ENCODE assay signal across 15 mouse cellular contexts in genomic region chr2:49741026-49741425, GRCm38 (mm10). TPM values are rescaled to one million over a fixed set of nuclear protein-coding genes. Genes with fewer than 3 reads are reported as not detected.
A peak's percentile ranks its signal among the peaks of the same experiment; 100 is the strongest.
DNase-seq lines count a peak whose midpoint lies in the region; ATAC-seq lines count a peak whose summit lies in the region.
"Had no signal": no experiment of that assay in that cellular context is flagged by ENCODE, and none has a peak within 500 bp of the region (broad histone marks: within the 10 kb centered on the region; RNA-seq: fewer than 3 reads in every experiment).

No protein-coding gene starts in this region.

- DNase-seq in hindbrain, embryonic 11.5 days (ENCODE audit: low spot score) = no peak
- DNase-seq in midbrain, embryonic 14.5 days = no peak
- DNase-seq in midbrain, embryonic 10.5 days (ENCODE audit: low spot score) = no peak
- DNase-seq in hindbrain, embryonic 14.5 days (ENCODE audit: low spot score) = no peak
- DNase-seq in lung, postnatal 25 days (ENCODE audit: low spot score) = no peak
- DNase-seq: thymus, postnatal 14 days had no signal

- no peak overlapping the region for H3K9ac ChIP-seq in hindbrain, embryonic 12.5 days
- H3K9ac ChIP-seq in hindbrain, embryonic 11.5 days (ENCODE audit: low read depth, low read length) = no peak overlapping the region
- no peak overlapping the region for H3K9ac ChIP-seq in midbrain, embryonic 14.5 days (replicated peaks; ENCODE audit: low read length)
- H3K9ac ChIP-seq in hindbrain, embryonic 14.5 days = no peak overlapping the region
- no peak overlapping the region for H3K9ac ChIP-seq in neural tube, embryonic 15.5 days (replicated peaks)
- H3K9ac ChIP-seq: embryonic facial prominence, embryonic 12.5 days; heart, embryonic 12.5 days; intestine, embryonic 15.5 days; limb, embryonic 13.5 days; liver, embryonic 14.5 days had no signal

- H3K4me1 ChIP-seq in hindbrain, embryonic 12.5 days = peaks cover 38% of the 10 kb centered on the region
- H3K4me1 ChIP-seq in hindbrain, embryonic 11.5 days (replicated peaks; ENCODE audit: control insufficient read depth, insufficient read depth, low read length) = no peaks in the 10 kb centered on the region
- H3K4me1 ChIP-seq in midbrain, embryonic 14.5 days (ENCODE audit: control insufficient read depth, insufficient read depth, low read length) = peaks cover 2% of the 10 kb centered on the region; the same call in 1 of the 2 replicates
- H3K4me1 ChIP-seq in midbrain, embryonic 10.5 days = peaks cover 28% of the 10 kb centered on the region
- H3K4me1 ChIP-seq in hindbrain, embryonic 14.5 days (replicated peaks; ENCODE audit: control insufficient read depth, insufficient read depth, low read length) = peaks cover 37% of the 10 kb centered on the region
- H3K4me1 ChIP-seq in neural tube, embryonic 15.5 days = peaks cover 49% of the 10 kb centered on the region

- H3K4me2 ChIP-seq in hindbrain, embryonic 12.5 days (replicated peaks) = no peak overlapping the region
- H3K4me2 ChIP-seq in hindbrain, embryonic 11.5 days (replicated peaks; ENCODE audit: low read depth, low read length) = no peak overlapping the region
- H3K4me2 ChIP-seq in midbrain, embryonic 14.5 days (ENCODE audit: low read length) = no peak overlapping the region
- no peak overlapping the region for H3K4me2 ChIP-seq in hindbrain, embryonic 14.5 days (replicated peaks)
- no peak overlapping the region for H3K4me2 ChIP-seq in neural tube, embryonic 15.5 days
- H3K4me2 ChIP-seq: embryonic facial prominence, embryonic 12.5 days; heart, embryonic 12.5 days; intestine, embryonic 15.5 days; limb, embryonic 13.5 days had no signal

- no peaks in the 10 kb centered on the region for H3K9me3 ChIP-seq in hindbrain, embryonic 12.5 days (replicated peaks)
- no peaks in the 10 kb centered on the region for H3K9me3 ChIP-seq in hindbrain, embryonic 11.5 days (ENCODE audit: control insufficient read depth, low read length)
- no peaks in the 10 kb centered on the region for H3K9me3 ChIP-seq in midbrain, embryonic 14.5 days (ENCODE audit: control insufficient read depth, low read length)
- no peaks in the 10 kb centered on the region for H3K9me3 ChIP-seq in midbrain, embryonic 10.5 days (replicated peaks)
- no peaks in the 10 kb centered on the region for H3K9me3 ChIP-seq in hindbrain, embryonic 14.5 days (ENCODE audit: control insufficient read depth, low read length)
- no peaks in the 10 kb centered on the region for H3K9me3 ChIP-seq in neural tube, embryonic 15.5 days (replicated peaks)
- H3K9me3 ChIP-seq: embryonic facial prominence, embryonic 12.5 days; heart, embryonic 12.5 days; intestine, embryonic 15.5 days; limb, embryonic 13.5 days had no signal

- ATAC-seq in hindbrain, embryonic 12.5 days (ENCODE audit: low FRiP score) = no peak
- no peak for ATAC-seq in hindbrain, embryonic 11.5 days (ENCODE audit: low FRiP score)
- no peak for ATAC-seq in midbrain, embryonic 14.5 days (ENCODE audit: low FRiP score, low TSS enrichment)
- ATAC-seq in hindbrain, embryonic 14.5 days (ENCODE audit: low FRiP score) = no peak
- ATAC-seq in neural tube, embryonic 15.5 days (ENCODE audit: low FRiP score) = no peak
- ATAC-seq: intestine, embryonic 15.5 days; lung, postnatal 0 days had no signal

- no peaks in the 10 kb centered on the region for H3K27me3 ChIP-seq in hindbrain, embryonic 12.5 days
- no peaks in the 10 kb centered on the region for H3K27me3 ChIP-seq in hindbrain, embryonic 11.5 days (ENCODE audit: control insufficient read depth, insufficient read depth, low read length)
- no peaks in the 10 kb centered on the region for H3K27me3 ChIP-seq in midbrain, embryonic 14.5 days (ENCODE audit: control insufficient read depth, insufficient read depth, low read length)
- no peaks in the 10 kb centered on the region for H3K27me3 ChIP-seq in midbrain, embryonic 10.5 days (ENCODE audit: low read depth, poor library complexity, severe bottlenecking)
- no peaks in the 10 kb centered on the region for H3K27me3 ChIP-seq in hindbrain, embryonic 14.5 days (ENCODE audit: control insufficient read depth, insufficient read depth, low read length)
- no peaks in the 10 kb centered on the region for H3K27me3 ChIP-seq in neural tube, embryonic 15.5 days (replicated peaks)
- H3K27me3 ChIP-seq: embryonic facial prominence, embryonic 12.5 days; heart, embryonic 12.5 days; intestine, embryonic 15.5 days; limb, embryonic 13.5 days had no signal

- H3K27ac ChIP-seq in hindbrain, embryonic 12.5 days = 0 out of 2 replicates have a peak overlapping the region, but pooled peaks have one; percentile 64
- H3K27ac ChIP-seq in hindbrain, embryonic 11.5 days (ENCODE audit: low read depth, low read length) = no peak overlapping the region
- H3K27ac ChIP-seq in midbrain, embryonic 14.5 days (replicated peaks; ENCODE audit: low read depth, low read length) = 0 out of 2 replicates have a peak overlapping the region, but pooled peaks have one; percentile 60
- no peak overlapping the region for H3K27ac ChIP-seq in midbrain, embryonic 10.5 days (replicated peaks)
- peak overlapping the region; percentile 74; the same call in 1 of the 2 replicates for H3K27ac ChIP-seq in hindbrain, embryonic 14.5 days
- peak overlapping the region; percentile 70; the same call in 1 of the 2 replicates for H3K27ac ChIP-seq in neural tube, embryonic 15.5 days (replicated peaks)
- H3K27ac ChIP-seq: embryonic facial prominence, embryonic 12.5 days; intestine, embryonic 15.5 days; kidney, postnatal 0 days; limb, embryonic 13.5 days; liver, embryonic 14.5 days had no signal

- 70% methylated on average over 6 of the region's 6 CpGs for WGBS in hindbrain, embryonic 12.5 days
- 71% methylated on average over 6 of the region's 6 CpGs for WGBS in hindbrain, embryonic 11.5 days
- WGBS in midbrain, embryonic 14.5 days = 72% methylated on average over 6 of the region's 6 CpGs
- WGBS in midbrain, embryonic 10.5 days = 77% methylated on average over 6 of the region's 6 CpGs
- WGBS in hindbrain, embryonic 14.5 days = 62% methylated on average over 6 of the region's 6 CpGs
- WGBS in neural tube, embryonic 15.5 days = 65% methylated on average over 6 of the region's 6 CpGs

- H3K4me3 ChIP-seq in hindbrain, embryonic 12.5 days = no peak overlapping the region
- H3K4me3 ChIP-seq in hindbrain, embryonic 11.5 days (ENCODE audit: low read depth, low read length) = no peak overlapping the region
- no peak overlapping the region for H3K4me3 ChIP-seq in midbrain, embryonic 14.5 days (replicated peaks; ENCODE audit: low read depth, low read length)
- no peak overlapping the region for H3K4me3 ChIP-seq in midbrain, embryonic 10.5 days
- H3K4me3 ChIP-seq in hindbrain, embryonic 14.5 days (replicated peaks; ENCODE audit: low read length) = no peak overlapping the region
- no peak overlapping the region for H3K4me3 ChIP-seq in neural tube, embryonic 15.5 days (replicated peaks)
- H3K4me3 ChIP-seq: embryonic facial prominence, embryonic 12.5 days; heart, embryonic 12.5 days; intestine, embryonic 15.5 days; limb, embryonic 13.5 days had no signal

- peaks cover 62% of the 10 kb centered on the region for H3K36me3 ChIP-seq in hindbrain, embryonic 12.5 days
- peaks cover 2% of the 10 kb centered on the region; the same call in 1 of the 2 replicates for H3K36me3 ChIP-seq in hindbrain, embryonic 11.5 days (ENCODE audit: control insufficient read depth, insufficient read depth, low read length)
- peaks cover 79% of the 10 kb centered on the region for H3K36me3 ChIP-seq in midbrain, embryonic 14.5 days (ENCODE audit: control insufficient read depth, insufficient read depth, low read length)
- H3K36me3 ChIP-seq in midbrain, embryonic 10.5 days = peaks cover 89% of the 10 kb centered on the region
- H3K36me3 ChIP-seq in hindbrain, embryonic 14.5 days (replicated peaks; ENCODE audit: control insufficient read depth, insufficient read depth) = peaks cover 87% of the 10 kb centered on the region
- peaks cover 27% of the 10 kb centered on the region for H3K36me3 ChIP-seq in neural tube, embryonic 15.5 days
- H3K36me3 ChIP-seq: heart, embryonic 12.5 days; intestine, embryonic 15.5 days had no signal

RNA-seq across cellular contexts. Expression of gene Lypd6b, which starts 46.5 kb away (rescaled TPM):
- 1.7 and 2.6 TPM in 2 replicates for polyA plus RNA-seq in hindbrain, embryonic 12.5 days (2016; fragmentation: Nextera tagmentation; extraction: Ambion mirVana)
- 1.5 and 2.1 TPM in 2 replicates for polyA plus RNA-seq in hindbrain, embryonic 11.5 days (2014; fragmentation: Nextera tagmentation; extraction: Ambion mirVana)
- 8.7 and 9.7 TPM in 2 replicates for polyA plus RNA-seq in midbrain, embryonic 14.5 days (2014; fragmentation: Nextera tagmentation; extraction: Ambion mirVana)
- 0.53 and 0.93 TPM in 2 replicates for polyA plus RNA-seq in midbrain, embryonic 10.5 days (2016; fragmentation: Nextera tagmentation; extraction: Ambion mirVana)
- 14.6 and 16.7 TPM in 2 replicates for polyA plus RNA-seq in hindbrain, embryonic 14.5 days (2014; fragmentation: Nextera tagmentation; extraction: Ambion mirVana)
- polyA plus RNA-seq in neural tube, embryonic 15.5 days (2015; fragmentation: Nextera tagmentation; extraction: Ambion mirVana) = 20.7 and 22.1 TPM in 2 replicates

Comparison
In these comparisons a context has a peak if more than half of its experiments do, and no peak if none do; other contexts are left out.
1. H3K27ac ChIP-seq: peak in hindbrain, embryonic 12.5 days (single experiment), midbrain, embryonic 14.5 days (single experiment), hindbrain, embryonic 14.5 days (single experiment) and neural tube, embryonic 15.5 days (single experiment); none in hindbrain, embryonic 11.5 days (single experiment) and midbrain, embryonic 10.5 days (single experiment).